Mouse (Mus musculus) embryonic stem cell, embryonic (primary cell): Measurements from ENCODE around the gene B4galnt2.

Source experiments
- CTCF ChIA-PET, 4 experiments: fragments of 300-600 bp in 2 of 4; fragments of 350-600 bp in 2 of 4; sonication (Branson Sonifier 250); formaldehyde crosslinking; loops; one replicate each; lab custom pipeline; 2022; ENCODE audit warnings: inconsistent platforms in 2 of 4; lab: Charles Lee
- POLR2A ChIA-PET, 4 experiments: fragments of 300-600 bp in 2 of 4; fragments of 350-600 bp in 2 of 4; sonication (Branson Sonifier 250); formaldehyde crosslinking; loops; one replicate each; lab custom pipeline; 2022; ENCODE audit warnings: antibody characterized with exemption in 4 of 4, inconsistent platforms in 1 of 4; lab: Charles Lee

Gene B4galnt2

GRCm38 (mm10) chr11:95838598-95838997, 76.1 kb downstream of the B4galnt2 start:
- ChIA-PET CTCF (interaction anchor here in 1 of 4 experiments (1.5 kb wide), 1 partner anchor 11 kb away, joined by 5 read pairs; no protein-coding TSS in a partner anchor), POLR2A (interaction anchor here in 2 of 4 experiments (0.7 to 1.7 kb wide), 9 partner anchors 9 to 31 kb away, joined by 3 to 5 read pairs (median 4); partner anchors contain the start of gene Phospho1 (in 1 of the 2))

- POLR2A ChIA-PET: interaction anchor here in 1 of 4 experiments (0.5 to 1.5 kb wide), 3 partner anchors 19 to 239 kb away, joined by 3 to 4 read pairs (median 4); partner anchors contain the start of gene Atp5g1
These were observed 77.6 kb downstream of the B4galnt2 start, which contains the start of gene Gngt2 for GRCm38 (mm10) chr11:95837059-95837458. Gene Gngt2, plus strand, starts transcription at chr11:95837216.

GRCm38 (mm10) chr11:95836433-95836832, 78.3 kb downstream of the B4galnt2 start:
- ChIA-PET CTCF (interaction anchor here in 2 of 4 experiments (0.7 to 1.5 kb wide), 3 partner anchors 9 to 136 kb away, joined by 3 to 4 read pairs (median 4); no protein-coding TSS in a partner anchor), POLR2A (interaction anchor here in 2 of 4 experiments (0.6 to 2.2 kb wide), 4 partner anchors 11 to 239 kb away, joined by 4 to 7 read pairs (median 5); partner anchors contain the start of gene Atp5g1 (in 1 of the 2))

More at GRCm38 (mm10) chr11:95837059-95837458, 77.6 kb downstream of the B4galnt2 start, which contains the start of gene Gngt2:
- CTCF ChIA-PET: interaction anchor here in 1 of 4 experiments (1.5 kb wide), 1 partner anchor 9 kb away, joined by 4 read pairs; no protein-coding TSS in a partner anchor

GRCm38 (mm10) chr11:95835832-95836231, 78.9 kb downstream of the B4galnt2 start:
- POLR2A ChIA-PET: interaction anchor here in 2 of 4 experiments (0.6 to 2.2 kb wide), 7 partner anchors 13 to 148 kb away, joined by 3 to 7 read pairs (median 5); no protein-coding TSS in a partner anchor
- CTCF ChIA-PET: interaction anchor here in 3 of 4 experiments (1.0 to 1.5 kb wide), 3 partner anchors 8 to 12 kb away, joined by 3 to 4 read pairs (median 4); no protein-coding TSS in a partner anchor

GRCm38 (mm10) chr11:95834742-95835710, 79.7 kb downstream of the B4galnt2 start:
- CTCF ChIA-PET: interaction anchor here in 2 of 4 experiments (0.6 to 1.4 kb wide), 6 partner anchors 7 to 168 kb away, joined by 3 to 4 read pairs (median 3); no protein-coding TSS in a partner anchor
- POLR2A ChIA-PET: interaction anchor here (0.6 to 2.2 kb wide), 15 partner anchors 9 to 241 kb away, joined by 3 to 11 read pairs (median 4); partner anchors contain the start of genes Atp5g1 (in 1 of the 4) and Phospho1 (in 1 of the 4)

- CTCF ChIA-PET: interaction anchor here in 2 of 4 experiments (1.2 to 1.4 kb wide), 3 partner anchors 9 to 56 kb away, joined by 3 read pairs; no protein-coding TSS in a partner anchor
- POLR2A ChIA-PET: interaction anchor here in 3 of 4 experiments (0.6 to 2.4 kb wide), 13 partner anchors 9 to 241 kb away, joined by 3 to 11 read pairs (median 4); partner anchors contain the start of genes Abi3 (in 1 of the 3), Atp5g1 (in 1 of the 3) and Snf8 (in 1 of the 3)
These were observed 80.5 kb downstream of the B4galnt2 start for GRCm38 (mm10) chr11:95834143-95834667.

GRCm38 (mm10) chr11:95833631-95834142, 81.0 kb downstream of the B4galnt2 start:
- POLR2A ChIA-PET: interaction anchor here (0.5 to 2.4 kb wide), 23 partner anchors 9 to 334 kb away, joined by 3 to 11 read pairs (median 3); partner anchors contain the start of genes Abi3 (in 2 of the 4), Atp5g1 (in 1 of the 4), Phospho1 (in 1 of the 4) and Snf8 (in 1 of the 4)

GRCm38 (mm10) chr11:95833006-95833570, 81.6 kb downstream of the B4galnt2 start:
- POLR2A ChIA-PET: interaction anchor here (0.5 to 2.4 kb wide), 26 partner anchors 9 to 335 kb away, joined by 3 to 9 read pairs (median 3); partner anchors contain the start of genes Abi3 (in 3 of the 4), Atp5g1 (in 1 of the 4), Phospho1 (in 1 of the 4) and Ttll6 (in 1 of the 4)
- CTCF ChIA-PET: interaction anchor here in 3 of 4 experiments (0.5 to 2.1 kb wide), 11 partner anchors 9 to 1306 kb away, joined by 3 to 13 read pairs (median 4); partner anchors contain the start of gene Abi3 (in 1 of the 3)

More at GRCm38 (mm10) chr11:95833631-95834142, 81.0 kb downstream of the B4galnt2 start:
- CTCF ChIA-PET: interaction anchor here in 3 of 4 experiments (0.6 to 1.6 kb wide), 6 partner anchors 10 to 205 kb away, joined by 3 to 6 read pairs (median 3); no protein-coding TSS in a partner anchor

- CTCF ChIA-PET: interaction anchor here (0.5 to 2.3 kb wide), 20 partner anchors 8 to 1306 kb away, joined by 3 to 13 read pairs (median 3); partner anchors contain the start of gene Abi3 (in 1 of the 4)
- POLR2A ChIA-PET: interaction anchor here in 3 of 4 experiments (0.5 to 2.4 kb wide), 22 partner anchors 9 to 522 kb away, joined by 3 to 9 read pairs (median 3); partner anchors contain the start of genes Abi3 (in 3 of the 3), Kat7 (in 1 of the 3), Phospho1 (in 1 of the 3) and Ttll6 (in 1 of the 3)
These were observed 82.3 kb downstream of the B4galnt2 start for GRCm38 (mm10) chr11:95832129-95833005.

- POLR2A ChIA-PET: interaction anchor here in 3 of 4 experiments (0.6 to 2.4 kb wide), 11 partner anchors 8 to 521 kb away, joined by 3 to 10 read pairs (median 4); partner anchors contain the start of genes Abi3 (in 2 of the 3), Atp5g1 (in 1 of the 3), Kat7 (in 1 of the 3) and Ttll6 (in 1 of the 3)
- CTCF ChIA-PET: interaction anchor here (0.6 to 2.3 kb wide), 14 partner anchors 9 to 198 kb away, joined by 3 to 8 read pairs (median 3); no protein-coding TSS in a partner anchor
These were observed 83.0 kb downstream of the B4galnt2 start for GRCm38 (mm10) chr11:95831641-95832040.

- ChIA-PET CTCF (interaction anchor here (0.6 to 2.3 kb wide), 14 partner anchors 9 to 199 kb away, joined by 3 to 8 read pairs (median 4); no protein-coding TSS in a partner anchor), POLR2A (interaction anchor here in 3 of 4 experiments (0.6 to 2.4 kb wide), 13 partner anchors 8 to 521 kb away, joined by 3 to 10 read pairs (median 4); partner anchors contain the start of genes Abi3 (in 2 of the 3), Atp5g1 (in 1 of the 3) and Kat7 (in 1 of the 3))
These were observed 83.4 kb downstream of the B4galnt2 start for GRCm38 (mm10) chr11:95831276-95831619.

- CTCF ChIA-PET: interaction anchor here (0.6 to 2.3 kb wide), 15 partner anchors 10 to 316 kb away, joined by 3 to 8 read pairs (median 4); no protein-coding TSS in a partner anchor
- POLR2A ChIA-PET: interaction anchor here in 3 of 4 experiments (0.6 to 2.4 kb wide), 18 partner anchors 7 to 1210 kb away, joined by 3 to 10 read pairs (median 4); partner anchors contain the start of genes Abi3 (in 2 of the 3), Atp5g1 (in 1 of the 3) and Kat7 (in 1 of the 3)
These were observed 84.0 kb downstream of the B4galnt2 start for GRCm38 (mm10) chr11:95830411-95831275.

GRCm38 (mm10) chr11:95829526-95830050, 85.1 kb downstream of the B4galnt2 start:
- POLR2A ChIA-PET: interaction anchor here in 2 of 4 experiments (0.6 to 3.1 kb wide), 11 partner anchors 10 to 1049 kb away, joined by 3 to 16 read pairs (median 4); no protein-coding TSS in a partner anchor
- CTCF ChIA-PET: interaction anchor here in 3 of 4 experiments (0.6 to 2.3 kb wide), 6 partner anchors 14 to 317 kb away, joined by 3 to 12 read pairs (median 5); no protein-coding TSS in a partner anchor
